Comparison of ENCODE assay signal across 10 mouse cellular contexts in the genomic region with DNA sequence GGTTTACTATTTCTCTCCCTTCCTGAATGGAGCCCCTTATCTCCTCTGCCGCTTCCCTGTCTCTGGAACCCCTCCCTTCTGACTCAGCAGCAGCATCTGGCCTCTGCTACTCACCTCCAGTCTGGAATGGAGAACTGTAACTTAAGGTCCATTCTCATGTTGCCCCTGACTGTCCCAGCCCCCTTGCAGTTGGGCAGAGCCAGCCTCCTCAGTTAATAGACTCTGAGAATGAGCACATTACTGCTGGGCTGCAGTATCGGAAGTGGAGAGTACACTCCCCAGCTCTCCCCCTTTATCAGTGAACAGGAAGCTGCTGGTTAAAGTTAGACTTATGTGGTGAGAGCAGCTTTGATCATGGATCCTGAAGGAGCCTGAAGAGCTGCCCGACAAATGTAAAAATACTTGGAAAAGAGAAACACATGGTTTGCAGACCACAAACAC. TPM values are rescaled to one million over a fixed set of nuclear protein-coding genes. Genes with fewer than 3 reads are reported as not detected.
DNase-seq lines count a peak whose midpoint lies in the region; ATAC-seq lines count a peak whose summit lies in the region.
"Had no signal": no experiment of that assay in that cellular context is flagged by ENCODE, and none has a peak within 500 bp of the region (broad histone marks: within the 10 kb centered on the region; RNA-seq: fewer than 3 reads in every experiment).

No protein-coding gene starts in this region.

- 10% methylated on average over 3 of the region's 3 CpGs for WGBS in heart, embryonic 11.5 days (ENCODE audit: insufficient replicate concordance)
- 8% methylated on average over 3 of the region's 3 CpGs for WGBS in liver, embryonic 16.5 days (ENCODE audit: insufficient replicate concordance)

- H3K4me3 ChIP-seq in heart, embryonic 11.5 days (ENCODE audit: low read depth, low read length): no peak overlapping the region
- H3K4me3 ChIP-seq in erythroblast, embryonic 14.5 days (replicated peaks): peak overlapping the region; percentile 45
- H3K4me3 ChIP-seq in liver, embryonic 16.5 days (ENCODE audit: low read depth, low read length): no peak overlapping the region
- H3K4me3 ChIP-seq: lung, embryonic 15.5 days; neural tube, embryonic 12.5 days had no signal

- H3K27me3 ChIP-seq in heart, embryonic 11.5 days (ENCODE audit: control insufficient read depth, insufficient read depth, low read length): no peaks in the 10 kb centered on the region
- peaks cover 9% of the 10 kb centered on the region for H3K27me3 ChIP-seq in erythroblast, embryonic 14.5 days (ENCODE audit: control insufficient read depth)
- no peaks in the 10 kb centered on the region for H3K27me3 ChIP-seq in liver, embryonic 16.5 days (ENCODE audit: control insufficient read depth, insufficient read depth, low read depth, low read length)
- H3K27me3 ChIP-seq: lung, embryonic 15.5 days; neural tube, embryonic 12.5 days had no signal

- H3K27ac ChIP-seq in heart, embryonic 11.5 days (ENCODE audit: low read depth, low read length): peak overlapping the region; percentile 47
- peak overlapping the region; percentile 68 for H3K27ac ChIP-seq in liver, embryonic 16.5 days (ENCODE audit: low read length)
- H3K27ac ChIP-seq: lung, embryonic 15.5 days; neural tube, embryonic 12.5 days had no signal

- H3K9me3 ChIP-seq in heart, embryonic 11.5 days (replicated peaks; ENCODE audit: control insufficient read depth, low read length): no peaks in the 10 kb centered on the region
- no peaks in the 10 kb centered on the region for H3K9me3 ChIP-seq in erythroblast, embryonic 14.5 days (ENCODE audit: control insufficient read depth, low read length)
- H3K9me3 ChIP-seq in liver, embryonic 16.5 days (replicated peaks; ENCODE audit: control insufficient read depth, low read length): no peaks in the 10 kb centered on the region
- H3K9me3 ChIP-seq: lung, embryonic 15.5 days; neural tube, embryonic 12.5 days had no signal

- H3K4me2 ChIP-seq in heart, embryonic 11.5 days: no peak overlapping the region
- H3K4me2 ChIP-seq in liver, embryonic 16.5 days (ENCODE audit: low read depth, low read length): peak overlapping the region; percentile 46
- H3K4me2 ChIP-seq: lung, embryonic 15.5 days; neural tube, embryonic 12.5 days had no signal

- DNase-seq in heart, adult 8-10 months (ENCODE audit: low spot score): no peak
- DNase-seq in 416B (ENCODE audit: low read depth): peak; percentile 74
- DNase-seq in urinary bladder, postnatal 25 days (ENCODE audit: low spot score): no peak
- no peak for DNase-seq in urinary bladder, postnatal 14 days (ENCODE audit: low spot score)
- no peak for DNase-seq in layer of hippocampus, adult 11-12 months (ENCODE audit: low spot score)

- no peaks in the 10 kb centered on the region for H3K36me3 ChIP-seq in heart, embryonic 11.5 days (ENCODE audit: control insufficient read depth, insufficient read depth, low read length)
- H3K36me3 ChIP-seq in erythroblast, embryonic 14.5 days (ENCODE audit: control insufficient read depth): no peaks in the 10 kb centered on the region
- H3K36me3 ChIP-seq in liver, embryonic 16.5 days (ENCODE audit: control insufficient read depth, insufficient read depth): no peaks in the 10 kb centered on the region
- H3K36me3 ChIP-seq: lung, embryonic 15.5 days; neural tube, embryonic 12.5 days had no signal

- ATAC-seq in heart, embryonic 11.5 days (replicated peaks; ENCODE audit: insufficient number of reproducible peaks, low FRiP score, low TSS enrichment): peak; percentile 48
- ATAC-seq in liver, embryonic 16.5 days (ENCODE audit: low read depth): peak; percentile 58

- H3K4me1 ChIP-seq in heart, embryonic 11.5 days (ENCODE audit: control insufficient read depth, insufficient read depth, low read length): peaks cover 12% of the 10 kb centered on the region; the same call in 1 of the 2 replicates
- H3K4me1 ChIP-seq in erythroblast, embryonic 14.5 days (ENCODE audit: control insufficient read depth): peaks cover 36% of the 10 kb centered on the region
- H3K4me1 ChIP-seq in liver, embryonic 16.5 days (ENCODE audit: control insufficient read depth, low read depth, low read length): peaks cover 19% of the 10 kb centered on the region
- H3K4me1 ChIP-seq: neural tube, embryonic 12.5 days had no signal

- H3K9ac ChIP-seq in heart, embryonic 11.5 days (ENCODE audit: low read depth, low read length): no peak overlapping the region
- peak overlapping the region; percentile 9; the same call in 1 of the 2 replicates for H3K9ac ChIP-seq in liver, embryonic 16.5 days (ENCODE audit: low read depth, low read length)
- H3K9ac ChIP-seq: lung, embryonic 15.5 days; neural tube, embryonic 12.5 days had no signal

RNA-seq across cellular contexts. Expression of a gene that starts 10.7 kb away (rescaled TPM):
- 80.5 and 84.1 TPM in 2 replicates for polyA plus RNA-seq in heart, embryonic 11.5 days (2014; fragmentation: Nextera tagmentation; extraction: Ambion mirVana)
- total RNA-seq in heart, adult 8-10 months (2022): 100 to 1,000 TPM; 233 to 419 (median 274) TPM
- polyA plus RNA-seq in erythroblast, embryonic 14.5 days (2012): 21.2 and 46.3 TPM in 2 replicates
- polyA plus RNA-seq in liver, embryonic 16.5 days (2015; fragmentation: Nextera tagmentation; extraction: Ambion mirVana): 197 and 219 TPM in 2 replicates

RNA-seq across cellular contexts. Expression of a gene that starts 46.6 kb away (rescaled TPM):
- 0.20 TPM in 1 of 2 replicates, not detected in the other for polyA plus RNA-seq in heart, embryonic 11.5 days (2014; fragmentation: Nextera tagmentation; extraction: Ambion mirVana)
- under 1 TPM in 3 of 4 experiments, not detected in 1; 0.09 to 0.47 (median 0.11) TPM for total RNA-seq in heart, adult 8-10 months (2022)
- 0.04 TPM in 1 of 2 replicates, not detected in the other for polyA plus RNA-seq in erythroblast, embryonic 14.5 days (2012)
- 0.20 and 0.46 TPM in 2 replicates for polyA plus RNA-seq in liver, embryonic 16.5 days (2015; fragmentation: Nextera tagmentation; extraction: Ambion mirVana)

RNA-seq across cellular contexts. Expression of a gene that starts 58.6 kb away (rescaled TPM):
- polyA plus RNA-seq in heart, embryonic 11.5 days (2014; fragmentation: Nextera tagmentation; extraction: Ambion mirVana): 0.13 TPM in 1 of 2 replicates, not detected in the other
- total RNA-seq in heart, adult 8-10 months (2022): 1 to 10 TPM; 1.7 to 3.1 (median 2.0) TPM
- 0.04 TPM in 1 of 2 replicates, not detected in the other for polyA plus RNA-seq in erythroblast, embryonic 14.5 days (2012)
- polyA plus RNA-seq in liver, embryonic 16.5 days (2015; fragmentation: Nextera tagmentation; extraction: Ambion mirVana): 0.19 and 0.47 TPM in 2 replicates
